Mouse (Mus musculus): ENCODE measurements around the gene Cmss1.

DNA sequence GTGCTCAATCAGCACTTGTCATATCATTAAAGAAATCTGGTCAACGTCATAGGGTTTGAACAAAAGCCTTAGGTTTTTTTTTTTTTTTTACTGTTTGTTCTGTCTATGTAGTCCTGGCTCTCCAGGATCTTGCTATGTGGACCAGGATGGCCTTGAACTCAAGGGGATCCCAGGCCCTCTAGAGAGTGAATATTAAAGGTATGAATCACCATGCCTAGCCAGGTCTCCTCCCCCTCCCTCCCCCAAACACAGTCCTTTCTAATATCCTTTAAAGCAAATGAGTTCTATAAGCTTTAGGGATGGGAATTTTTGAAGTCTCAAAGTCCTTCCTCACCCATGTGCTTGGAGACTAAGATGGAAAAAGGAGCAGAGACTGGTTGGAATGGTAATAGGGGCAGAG lies 188.7 kb downstream of the Cmss1 start:
- no peak for TF ChIP-seq CTCF (IDR thresholded peaks at IDR 0.05; ENCODE audit: extremely low read depth, insufficient read depth, insufficient read length, insufficient replicate concordance)
- no peak for TF ChIP-seq POLR2A (IDR thresholded peaks at IDR 0.05; ENCODE audit: low read depth, low read length)
